Mouse (Mus musculus): ENCODE measurements around the gene Rlim. TPM values are rescaled to one million over a fixed set of nuclear protein-coding genes. Genes with fewer than 3 reads are reported as not detected.

Rlim gene
- polyA plus RNA-seq, 1 experiment from 2014 or later, result 29.6 TPM

DNA sequence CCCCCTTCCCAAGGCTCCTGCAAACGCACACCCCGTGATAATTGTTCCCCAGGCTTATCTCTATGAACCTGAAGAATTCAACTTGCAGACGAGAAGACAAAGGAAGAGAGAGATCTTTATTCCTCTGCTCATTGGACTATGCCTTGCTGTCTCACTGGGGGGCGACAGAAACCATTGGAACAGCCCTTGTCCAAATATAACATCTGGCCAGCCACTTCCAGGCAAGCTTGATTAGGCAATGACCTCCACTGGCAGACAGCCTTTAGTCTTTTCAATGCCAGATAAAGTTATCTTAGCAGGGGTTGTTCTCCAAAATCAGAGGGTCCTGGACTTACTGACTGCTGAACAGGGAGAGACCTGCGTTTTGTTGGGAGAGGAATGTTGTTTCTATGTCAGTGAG, 62.1 kb downstream of the Rlim start:
- no peak overlapping the region for H3K27ac ChIP-seq (ENCODE audit: low read depth, low read length)
- no peak for ATAC-seq (replicated peaks; ENCODE audit: insufficient number of reproducible peaks, low FRiP score, low TSS enrichment)
- peaks cover 16% of the 10 kb centered on the region for H3K27me3 ChIP-seq (ENCODE audit: control insufficient read depth, insufficient read depth, low read length)
- 29% methylated on average over 5 of the region's 5 CpGs for WGBS (ENCODE audit: insufficient replicate concordance)
- H3K4me2 ChIP-seq, result no peak overlapping the region
- H3K9ac ChIP-seq (ENCODE audit: low read depth, low read length), result no peak overlapping the region
- no peaks in the 10 kb centered on the region for H3K36me3 ChIP-seq (ENCODE audit: control insufficient read depth, insufficient read depth, low read length)
- H3K4me1 ChIP-seq (ENCODE audit: control insufficient read depth, insufficient read depth, low read length), result no peaks in the 10 kb centered on the region
- H3K4me3 ChIP-seq (ENCODE audit: low read depth, low read length), result no peak overlapping the region
- no peaks in the 10 kb centered on the region for H3K9me3 ChIP-seq (replicated peaks; ENCODE audit: control insufficient read depth, low read length)

DNA sequence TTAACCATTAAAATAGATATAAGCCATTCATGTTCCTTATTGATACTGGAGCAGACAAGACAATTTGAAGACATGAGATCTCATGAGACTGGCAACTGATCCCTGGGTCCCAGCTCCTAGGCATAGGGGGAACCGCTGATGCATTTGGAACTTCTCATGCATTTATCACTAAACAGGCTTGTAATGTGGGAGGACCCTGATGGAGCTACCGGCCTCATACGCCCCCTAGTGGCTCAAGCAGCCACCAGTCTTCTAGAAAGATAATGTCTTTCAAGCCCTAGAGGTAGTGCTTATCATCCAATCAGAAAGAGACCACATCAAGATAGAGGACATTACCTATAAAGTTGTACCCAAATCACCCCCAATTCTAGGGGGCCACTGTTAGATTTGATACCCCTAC, 66.3 kb downstream of the Rlim start:
- no peak for ATAC-seq (replicated peaks; ENCODE audit: insufficient number of reproducible peaks, low FRiP score, low TSS enrichment)
- no peaks in the 10 kb centered on the region for H3K4me1 ChIP-seq (ENCODE audit: control insufficient read depth, insufficient read depth, low read length)
- 13% methylated on average over 3 of the region's 3 CpGs for WGBS (ENCODE audit: insufficient replicate concordance)
- no peak overlapping the region for H3K9ac ChIP-seq (ENCODE audit: low read depth, low read length)
- H3K9me3 ChIP-seq (replicated peaks; ENCODE audit: control insufficient read depth, low read length), result no peaks in the 10 kb centered on the region
- no peak overlapping the region for H3K27ac ChIP-seq (ENCODE audit: low read depth, low read length)
- no peak overlapping the region for H3K4me2 ChIP-seq
- H3K36me3 ChIP-seq (ENCODE audit: control insufficient read depth, insufficient read depth, low read length), result no peaks in the 10 kb centered on the region
- H3K4me3 ChIP-seq (ENCODE audit: low read depth, low read length), result no peak overlapping the region
- peaks cover 19% of the 10 kb centered on the region for H3K27me3 ChIP-seq (ENCODE audit: control insufficient read depth, insufficient read depth, low read length)

Other genes with a start within 250 kb of the Rlim start
- 11.1 and 11.3 TPM in 2 replicates for gene Slc16a2, start 159.3 kb downstream of the Rlim start, polyA plus RNA-seq (2014; fragmentation: Nextera tagmentation; extraction: Ambion mirVana)
- 0.48 and 0.70 TPM in 2 replicates for gene Nexmif, start 219.9 kb upstream of the Rlim start, polyA plus RNA-seq (2014; fragmentation: Nextera tagmentation; extraction: Ambion mirVana)

All from heart, embryonic 11.5 days (tissue).